Mouse (Mus musculus) lung, embryonic 14.5 days (tissue): ENCODE data around the gene Fam210b. TPM values are rescaled to one million over a fixed set of nuclear protein-coding genes. Genes with fewer than 3 reads are reported as not detected.
"Not testable (repeated sequence)": the region's sequence is repeated elsewhere in the genome, so short reads cannot be mapped to it uniquely, and the experiment has no call there.

Source experiments
- ATAC-seq: fragments of 200-750 bp; cut with Nextera tagmentation; 2 replicates; pipeline ENCODE4 v1.8.0; 2017; ENCODE audit warnings: mild to moderate bottlenecking, moderate TSS enrichment, moderate library complexity; ENCODE audit not compliant: insufficient read depth
- DNase-seq: peaks from one replicate; pipeline ENCODE4 v3.0.0-alpha.2; 2015
- H3K27ac ChIP-seq: fragments of 300-500 bp; sonication (generic); 2 replicates; pipeline ENCODE4 v1.5.1; 2014; ENCODE audit warnings: low read depth, mild to moderate bottlenecking, moderate library complexity
- H3K27me3 ChIP-seq: fragments of 300-500 bp; sonication (generic); 2 replicates; pipeline ENCODE4 v1.6.1; 2014; ENCODE audit warnings: low read length, control low read depth; ENCODE audit not compliant: insufficient read depth
- H3K36me3 ChIP-seq: fragments of 300-500 bp; sonication (generic); 2 replicates; pipeline ENCODE4 v1.6.1; 2014; ENCODE audit warnings: control low read depth; ENCODE audit not compliant: insufficient read depth
- H3K4me1 ChIP-seq: fragments of 300-500 bp; sonication (generic); 2 replicates; pipeline ENCODE4 v1.6.1; 2014; ENCODE audit warnings: antibody characterized with exemption, control low read depth; ENCODE audit not compliant: insufficient read depth
- H3K4me2 ChIP-seq: fragments of 300-500 bp; sonication (generic); 2 replicates; pipeline ENCODE4 v1.6.1; 2014; ENCODE audit warnings: mild to moderate bottlenecking
- H3K4me3 ChIP-seq: fragments of 300-500 bp; sonication (generic); 2 replicates; pipeline ENCODE4 v1.5.1; 2014; ENCODE audit warnings: low read depth, low read length
- H3K9ac ChIP-seq: fragments of 300-500 bp; sonication (generic); 2 replicates; pipeline ENCODE4 v1.6.1; 2014
- H3K9me3 ChIP-seq: fragments of 300-500 bp; sonication (generic); 2 replicates; pipeline ENCODE4 v1.6.1; 2016; ENCODE audit warnings: low read depth, low read length, control low read depth
- CTCF ChIP-seq: IDR thresholded peaks from 2 replicates; pipeline ENCODE4 v1.5.1; 2016; ENCODE audit warnings: antibody characterized with exemption, low read depth
- WGBS: fragments of 180-500 bp; shearing (Covaris S2); extraction: QIAGEN DNeasy Blood & Tissue Kit; methylation state at CpG from one replicate; pipeline ENCODE4 v1.1.7; 2014; 5-methylcytosine and 5-hydroxymethylcytosine counted together
- polyA plus RNA-seq: library from polyadenylated mRNA; unstranded; fragments of >200 nt; fragmentation: Nextera tagmentation; extraction: Ambion mirVana; gene quantifications from 2 replicates; pipeline ENCODE4 v1.2.1, GENCODE M21; 2014

Fam210b gene
- polyA plus RNA-seq = 29.9 and 31.0 TPM in 2 replicates

- H3K27ac ChIP-seq = peak within 1 kb of the TSS; percentile 81
- WGBS = under 1% methylated on average over 33 of the region's 35 CpGs
Measured at GRCm38 (mm10) chr2:172345258-172345738, at the start of gene Fam210b. Gene Fam210b, plus strand, starts transcription at chr2:172345565.

DNA sequence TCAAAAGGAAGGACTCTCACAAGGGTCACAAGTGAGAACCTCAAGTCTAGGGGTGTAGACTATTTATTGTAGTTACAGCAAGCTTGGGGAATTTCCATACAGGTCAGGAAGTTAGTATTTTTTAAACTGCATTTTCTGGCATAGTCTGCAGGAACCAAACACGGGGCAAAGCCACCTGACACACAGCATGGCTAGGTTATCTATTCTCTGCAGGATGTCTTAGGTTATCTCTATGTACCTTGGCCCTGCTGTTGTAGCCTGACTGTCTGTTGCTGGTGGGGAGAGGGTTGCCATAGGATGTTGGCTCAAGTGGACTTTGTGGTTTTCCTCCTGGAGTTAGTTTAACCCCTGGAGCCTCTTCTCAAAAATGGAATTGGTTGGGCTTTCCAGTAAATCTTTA lies 47.3 kb upstream of the Fam210b start:
- no peak for TF ChIP-seq CTCF
- H3K4me1 ChIP-seq = no peaks in the 10 kb centered on the region
- no peaks in the 10 kb centered on the region for H3K27me3 ChIP-seq
- H3K36me3 ChIP-seq = no peaks in the 10 kb centered on the region
- WGBS = 26% methylated on average over 1 of the region's 1 CpGs
- H3K9ac ChIP-seq = no peak overlapping the region
- no peak for ATAC-seq
- no peak overlapping the region for H3K4me2 ChIP-seq
- no peak for DNase-seq
- no peaks in the 10 kb centered on the region for H3K9me3 ChIP-seq
- no peak overlapping the region for H3K27ac ChIP-seq
- H3K4me3 ChIP-seq = no peak overlapping the region

More at GRCm38 (mm10) chr2:172345258-172345738, at the start of gene Fam210b:
- DNase-seq (peak; percentile 100), ATAC-seq (peak; percentile 85)
- Histone ChIP-seq H3K4me2 (peak within 1 kb of the TSS; percentile 97), H3K9ac (peak within 1 kb of the TSS; percentile 75), H3K36me3 (no peaks in the 10 kb centered on the region), H3K27me3 (no peaks in the 10 kb centered on the region), H3K4me3 (peak within 1 kb of the TSS; percentile 74), H3K9me3 (no peaks in the 10 kb centered on the region), H3K4me1 (peaks cover 23% of the 10 kb centered on the region)
- no peak for TF ChIP-seq CTCF

DNA sequence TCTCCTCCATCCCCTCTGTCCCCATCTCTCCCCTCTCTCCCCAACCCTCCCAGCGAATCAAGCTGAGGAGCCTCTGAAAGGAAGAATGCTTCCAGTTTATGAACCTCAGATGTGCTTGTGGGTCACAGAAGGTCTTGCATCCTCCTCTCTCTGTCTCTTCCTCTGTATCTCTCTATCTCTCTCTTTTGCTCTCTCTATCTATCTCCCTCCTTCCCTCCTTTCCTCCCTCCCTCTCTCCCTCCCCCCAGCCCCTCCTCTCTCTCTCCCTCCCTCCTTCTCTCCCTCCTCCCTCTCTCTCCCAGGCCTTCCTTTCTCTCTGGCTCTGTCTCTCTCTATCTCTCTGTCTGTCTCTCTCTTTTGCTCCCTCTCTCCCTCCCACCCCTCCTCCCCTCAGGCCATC lies 46.8 kb upstream of the Fam210b start:
- WGBS = 42% methylated on average over 1 of the region's 1 CpGs
- H3K9ac ChIP-seq = no peak overlapping the region
- no peak for ATAC-seq
- no peak for DNase-seq
- no peak overlapping the region for H3K4me2 ChIP-seq
- no peak overlapping the region for H3K4me3 ChIP-seq
- TF ChIP-seq CTCF = no peak
- H3K4me1 ChIP-seq = no peaks in the 10 kb centered on the region
- H3K36me3 ChIP-seq = no peaks in the 10 kb centered on the region
- H3K27me3 ChIP-seq = no peaks in the 10 kb centered on the region
- no peaks in the 10 kb centered on the region for H3K9me3 ChIP-seq
- H3K27ac ChIP-seq = no peak overlapping the region

DNA sequence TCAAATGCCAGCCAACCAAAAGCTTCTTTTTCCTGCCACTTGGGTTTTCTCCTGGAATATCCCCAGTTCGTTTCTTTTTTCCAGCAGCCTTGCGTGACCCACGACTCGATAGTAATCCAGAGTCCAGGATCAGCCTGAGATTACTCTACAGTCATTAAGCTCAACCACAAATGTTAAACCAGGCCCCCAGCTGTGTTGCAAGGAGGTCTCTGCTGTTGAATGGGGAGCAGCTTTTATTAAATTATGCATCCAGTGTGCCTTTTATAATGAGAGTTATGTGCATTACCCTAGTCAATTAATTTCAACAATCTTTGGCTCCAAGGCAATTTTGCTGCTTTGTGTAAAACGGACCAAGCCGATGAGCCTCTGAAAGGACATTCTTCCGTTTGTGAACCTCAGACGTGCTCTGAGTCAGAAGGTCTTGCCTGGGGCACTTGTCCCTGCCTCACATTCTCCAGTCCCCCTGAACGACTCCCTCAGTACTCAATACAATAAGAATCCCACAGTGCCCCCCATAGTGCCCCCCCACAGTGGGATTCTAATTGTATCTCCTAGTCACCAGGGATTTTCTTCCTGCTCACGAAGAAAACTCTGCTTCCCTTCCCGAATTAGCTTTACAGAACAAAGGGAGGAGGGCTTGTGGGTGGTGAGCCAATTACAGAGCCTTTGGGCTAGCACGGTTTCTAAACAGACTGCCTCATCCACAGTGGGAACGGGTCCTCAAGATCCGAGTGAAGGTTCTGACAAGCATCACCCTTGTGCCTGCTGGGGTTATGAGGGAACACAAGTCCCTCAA lies 46.0 kb upstream of the Fam210b start:
- 33% methylated on average over 14 of the region's 14 CpGs for WGBS
- no peak for DNase-seq
- Histone ChIP-seq H3K9me3 (no peaks in the 10 kb centered on the region), H3K27ac (no peak overlapping the region), H3K4me1 (no peaks in the 10 kb centered on the region), H3K4me3 (no peak overlapping the region), H3K27me3 (no peaks in the 10 kb centered on the region), H3K9ac (no peak overlapping the region), H3K36me3 (no peaks in the 10 kb centered on the region), H3K4me2 (no peak overlapping the region)
- no peak for TF ChIP-seq CTCF
- ATAC-seq = no peak

DNA sequence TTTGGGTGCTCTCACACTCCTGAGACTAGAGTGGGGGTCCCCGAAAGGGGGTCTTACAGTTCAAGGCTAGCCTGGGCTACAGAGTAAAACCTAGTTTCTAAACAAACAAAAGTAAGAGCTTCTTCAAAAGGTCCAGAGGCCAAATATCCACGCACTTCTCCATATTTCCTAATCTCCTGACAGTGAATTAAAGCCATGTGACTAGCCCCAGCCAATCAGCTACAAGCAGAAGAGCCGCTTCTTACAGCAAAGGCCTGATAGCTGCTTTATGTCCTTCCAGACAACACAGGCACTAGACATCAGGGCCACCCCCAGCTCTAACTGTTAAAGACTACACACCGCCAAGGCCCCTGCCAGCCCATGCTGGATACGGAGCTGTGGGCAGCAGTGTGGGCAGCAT lies 43.0 kb upstream of the Fam210b start:
- H3K27me3 ChIP-seq = no peaks in the 10 kb centered on the region
- no peak overlapping the region for H3K4me3 ChIP-seq
- no peaks in the 10 kb centered on the region for H3K4me1 ChIP-seq
- DNase-seq (no peak), ATAC-seq (no peak)
- TF ChIP-seq CTCF = no peak
- no peaks in the 10 kb centered on the region for H3K9me3 ChIP-seq
- WGBS = 84% methylated on average over 5 of the region's 5 CpGs
- no peak overlapping the region for H3K4me2 ChIP-seq
- no peak overlapping the region for H3K9ac ChIP-seq
- H3K27ac ChIP-seq = no peak overlapping the region
- H3K36me3 ChIP-seq = no peaks in the 10 kb centered on the region

DNA sequence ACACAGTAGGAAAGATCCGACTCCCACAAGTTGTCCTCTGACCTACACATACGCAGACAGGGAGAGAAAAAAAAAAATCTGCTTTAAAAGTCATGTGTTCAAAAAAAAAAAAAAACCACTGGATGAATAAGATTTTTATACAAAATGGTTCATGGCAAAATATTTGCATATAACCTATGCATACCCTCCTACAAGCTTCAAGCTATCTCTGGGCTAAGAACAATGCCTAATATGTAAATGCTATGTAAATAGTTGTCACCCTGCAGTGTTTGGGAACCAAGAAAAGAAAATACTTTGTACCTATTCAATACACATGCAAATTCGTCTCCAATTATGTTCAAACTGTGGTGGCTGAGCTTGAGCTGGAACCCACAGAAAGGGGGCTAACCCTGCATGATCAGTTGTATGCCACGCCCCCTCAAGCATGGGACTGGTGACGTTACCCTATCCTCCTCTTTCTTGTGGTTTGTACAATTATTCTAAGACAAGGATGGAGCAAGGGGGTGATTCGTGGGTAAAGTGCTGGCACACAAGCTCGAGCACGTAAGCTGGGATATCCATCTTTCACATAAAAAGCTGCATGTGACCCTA lies 41.2 kb upstream of the Fam210b start:
- Histone ChIP-seq H3K4me1 (no peaks in the 10 kb centered on the region), H3K4me3 (no peak overlapping the region), H3K9ac (no peak overlapping the region), H3K36me3 (no peaks in the 10 kb centered on the region), H3K9me3 (no peaks in the 10 kb centered on the region), H3K27me3 (no peaks in the 10 kb centered on the region), H3K4me2 (no peak overlapping the region), H3K27ac (no peak overlapping the region)
- ATAC-seq = no peak
- WGBS = 57% methylated on average over 8 of the region's 8 CpGs
- DNase-seq = no peak
- no peak for TF ChIP-seq CTCF

DNA sequence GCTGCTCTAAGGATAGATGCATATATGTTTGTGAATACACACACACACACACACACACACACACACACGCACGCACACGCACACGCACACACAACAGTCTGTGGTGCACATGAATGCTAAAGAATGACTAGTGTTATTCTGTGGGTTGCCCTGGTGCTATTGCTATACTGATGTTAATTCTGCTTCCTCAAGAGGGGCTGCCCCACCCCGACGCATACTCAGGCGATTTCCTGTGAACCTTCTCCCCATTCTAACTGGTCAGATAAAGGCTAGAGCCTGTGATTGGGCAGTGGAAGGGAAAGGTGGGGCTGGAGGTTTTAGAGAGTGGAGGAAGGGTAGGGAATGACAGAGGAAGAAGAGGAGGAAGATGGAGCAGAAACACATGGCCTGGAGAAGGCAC lies 39.8 kb upstream of the Fam210b start:
- not testable (repeated sequence) for H3K4me1 ChIP-seq, H3K4me3 ChIP-seq, H3K9me3 ChIP-seq, H3K27ac ChIP-seq, DNase-seq, H3K36me3 ChIP-seq, H3K9ac ChIP-seq, H3K4me2 ChIP-seq, H3K27me3 ChIP-seq, ATAC-seq
- 62% methylated on average over 7 of the region's 7 CpGs for WGBS
